Mouse (Mus musculus): ENCODE measurements around the gene Pcgf2.
"Not testable (repeated sequence)": the region's sequence is repeated elsewhere in the genome, so short reads cannot be mapped to it uniquely, and the experiment has no call there.

The Pcgf2 gene

GRCm38 (mm10) chr11:97653376-97653775 is 46.9 kb downstream of the Pcgf2 start:
- DNase-seq (ENCODE audit: low spot score in 2 of 2), result not testable (repeated sequence)

GRCm38 (mm10) chr11:97650341-97650740 is 50.0 kb downstream of the Pcgf2 start:
- no peak for DNase-seq (ENCODE audit: low spot score in 2 of 2)

GRCm38 (mm10) chr11:97648541-97648940 is 51.8 kb downstream of the Pcgf2 start:
- not testable (repeated sequence) for DNase-seq (ENCODE audit: low spot score in 2 of 2)

- DNase-seq (ENCODE audit: low spot score in 2 of 2), result peak in 1 of 2 experiments; percentile 78
Measured at GRCm38 (mm10) chr11:97644834-97645233, 55.5 kb downstream of the Pcgf2 start.

GRCm38 (mm10) chr11:97643380-97644055 is 56.8 kb downstream of the Pcgf2 start:
- no peak for DNase-seq (ENCODE audit: low spot score in 2 of 2)

GRCm38 (mm10) chr11:97642746-97643145 is 57.6 kb downstream of the Pcgf2 start:
- DNase-seq (ENCODE audit: low spot score in 2 of 2), result no peak

GRCm38 (mm10) chr11:97641668-97642067 is 58.6 kb downstream of the Pcgf2 start:
- no peak for DNase-seq (ENCODE audit: low spot score in 2 of 2)

Measured in spleen, postnatal 10 days (tissue).